Mouse (Mus musculus) hindlimb bud, embryonic 11.5 days (tissue): Measurements from ENCODE around the gene Sdr42e1.

Experiments used
- DNase-seq: peaks from one replicate; pipeline ENCODE4 v3.0.0-alpha.2; 2012; ENCODE audit warnings: low read depth, low spot score; ENCODE audit errors: extremely low spot score

Sdr42e1 gene

DNA sequence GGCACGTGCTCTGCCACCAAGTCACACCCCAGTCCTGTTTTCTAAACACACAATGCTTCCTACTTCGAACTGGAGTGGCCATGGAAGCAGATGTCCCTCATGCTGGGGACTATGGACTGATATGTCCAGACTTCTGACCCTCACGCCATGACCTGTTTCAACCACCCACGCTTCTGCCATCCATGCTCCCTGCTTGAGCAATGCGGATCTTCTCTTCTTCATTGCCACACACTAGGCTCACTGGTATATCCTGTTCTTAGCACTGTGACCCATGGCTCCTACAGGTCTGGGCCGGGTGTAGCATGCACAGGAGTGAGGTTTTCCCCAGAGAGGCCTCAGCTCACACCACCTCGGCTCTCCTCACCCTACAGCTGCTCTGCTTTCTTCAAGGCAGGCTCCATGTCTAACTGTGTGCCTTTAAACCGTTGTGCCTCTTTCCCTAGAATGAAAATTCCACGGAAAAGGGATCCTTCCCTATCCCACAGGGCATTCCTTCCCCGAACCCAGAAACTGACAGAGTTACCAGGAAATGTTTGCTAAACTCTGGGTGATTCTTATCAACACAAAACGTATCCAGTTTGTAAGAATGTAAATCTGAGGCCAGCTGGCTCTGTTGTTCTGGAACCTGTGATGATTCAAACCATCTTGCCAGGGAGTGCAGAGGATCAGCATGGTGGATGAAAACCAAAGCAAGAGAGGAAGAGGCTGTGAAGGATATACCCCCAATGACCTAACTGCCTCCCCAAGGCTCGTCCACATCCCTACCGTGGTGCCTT, 6.0 kb downstream of the Sdr42e1 start:
- DNase-seq, result no peak

- no peak for DNase-seq
These were observed 13.0 kb downstream of the Sdr42e1 start for GRCm38 (mm10) chr8:117660358-117661031.

DNA sequence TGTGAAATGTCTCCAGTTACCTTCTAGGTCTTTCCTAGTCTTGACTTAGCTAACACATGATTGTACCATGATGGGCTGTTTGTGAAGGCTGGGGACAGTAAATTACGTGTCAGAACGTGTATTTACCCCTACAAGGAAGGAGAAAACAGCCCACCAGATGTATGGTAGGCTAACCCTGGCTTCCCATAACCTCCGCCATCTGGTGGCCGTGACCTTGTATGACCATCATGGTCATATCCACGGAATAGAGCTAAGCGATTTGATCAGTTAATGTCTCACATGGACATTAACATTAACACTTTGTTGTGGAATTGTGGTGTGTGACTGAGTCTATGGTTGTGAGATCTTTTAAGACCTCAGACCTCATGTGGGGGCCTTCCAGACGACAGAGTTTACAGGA, 14.5 kb downstream of the Sdr42e1 start:
- no peak for DNase-seq

DNA sequence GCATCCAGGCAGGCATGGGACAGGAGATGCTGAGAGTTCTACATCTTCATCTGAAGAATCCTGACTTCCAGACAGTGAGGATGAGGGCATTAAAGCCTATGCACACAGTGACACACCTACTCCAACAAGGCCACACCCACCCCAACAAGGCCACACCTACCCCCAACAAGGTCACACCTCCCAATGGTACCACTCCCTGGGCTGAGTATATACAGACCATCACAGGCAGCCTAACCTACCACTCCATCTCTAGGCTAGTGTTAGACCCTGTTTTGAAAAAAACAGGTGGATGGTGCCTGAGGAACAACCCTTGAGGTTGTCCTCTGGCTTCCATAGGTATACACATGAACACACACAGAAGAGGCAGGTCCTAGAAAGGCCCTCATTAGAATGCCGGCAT, 21.2 kb downstream of the Sdr42e1 start:
- DNase-seq, result no peak

DNA sequence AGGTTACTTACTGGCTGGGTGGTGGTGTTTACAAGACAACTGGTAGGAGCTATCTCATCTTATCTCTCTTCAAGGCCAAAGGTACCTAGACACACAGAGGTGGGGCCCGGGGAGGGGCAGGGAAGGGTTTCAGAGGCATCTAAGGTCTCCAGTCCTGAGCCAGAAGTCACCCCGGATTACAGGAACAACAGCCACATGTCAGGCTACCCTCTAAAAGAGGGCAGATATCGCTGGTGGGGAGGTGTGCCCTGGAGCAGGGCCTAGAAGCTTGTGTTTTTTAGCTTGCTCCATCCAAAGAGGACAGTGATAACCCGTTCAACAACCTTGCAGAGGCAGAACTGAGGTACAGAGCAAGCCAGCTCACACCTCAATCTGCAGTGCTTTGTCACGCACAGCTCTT, 27.0 kb downstream of the Sdr42e1 start:
- no peak for DNase-seq

GRCm38 (mm10) chr8:117646020-117646419, 27.5 kb downstream of the Sdr42e1 start:
- DNase-seq, result peak; percentile 41

DNA sequence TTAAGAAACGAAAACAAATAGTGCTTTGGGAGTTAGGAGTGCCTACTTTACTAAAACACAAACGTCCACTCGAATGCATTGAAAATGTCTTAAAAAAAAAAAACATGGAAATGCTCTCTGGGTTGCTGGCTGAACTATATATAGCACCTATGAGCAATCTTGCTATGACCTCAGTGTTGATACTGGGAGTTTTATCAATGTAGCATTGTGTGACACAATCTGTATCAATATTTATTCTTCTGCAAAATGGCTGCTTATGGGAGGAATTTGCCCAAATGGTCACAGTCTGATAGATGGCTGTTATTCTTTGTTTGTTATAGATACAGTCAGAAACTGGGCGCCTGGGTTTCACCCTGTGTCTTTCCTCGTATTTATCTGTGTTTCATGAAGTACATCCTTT, 28.0 kb downstream of the Sdr42e1 start:
- no peak for DNase-seq

GRCm38 (mm10) chr8:117639631-117640030, 33.9 kb downstream of the Sdr42e1 start:
- no peak for DNase-seq

DNA sequence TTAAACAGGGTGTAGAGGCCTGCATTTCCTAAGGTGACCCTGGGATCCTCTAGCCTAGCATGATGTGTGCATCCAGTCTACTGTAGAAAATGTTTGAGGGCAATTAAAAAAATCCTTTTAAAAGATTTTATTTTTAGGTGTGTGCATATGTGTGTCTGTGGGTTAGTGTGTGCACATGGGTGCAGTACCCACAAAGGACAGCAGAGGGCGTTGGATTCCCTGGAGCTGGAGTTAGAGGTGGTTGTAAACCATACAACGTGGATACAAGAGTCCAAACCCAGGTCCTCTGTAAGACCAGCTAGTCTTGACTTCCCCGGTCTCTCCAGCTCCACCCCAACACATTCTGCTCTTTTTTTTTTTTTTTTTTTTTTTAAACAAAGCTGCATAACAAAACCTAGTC, 36.0 kb downstream of the Sdr42e1 start:
- DNase-seq, result no peak

DNA sequence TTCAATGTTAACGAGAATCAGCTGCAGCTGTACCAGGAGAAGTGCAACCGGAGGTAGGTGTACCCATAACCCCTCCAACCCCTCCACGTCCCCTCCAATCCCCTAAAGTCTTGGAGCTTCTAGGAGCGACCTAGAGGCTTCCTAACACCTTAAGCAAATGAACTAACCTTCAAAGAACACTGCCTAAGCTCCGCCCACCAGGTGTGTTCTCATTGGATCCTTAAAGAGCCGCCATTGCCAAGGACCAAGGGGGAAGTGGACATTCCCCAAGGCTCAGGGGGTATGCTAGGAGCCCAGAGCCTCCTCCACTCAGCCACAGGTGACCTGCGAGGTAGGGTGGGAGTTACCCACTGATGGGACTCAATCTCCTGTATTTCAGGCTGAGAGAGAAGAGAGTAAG, 39.1 kb downstream of the Sdr42e1 start:
- no peak for DNase-seq

DNA sequence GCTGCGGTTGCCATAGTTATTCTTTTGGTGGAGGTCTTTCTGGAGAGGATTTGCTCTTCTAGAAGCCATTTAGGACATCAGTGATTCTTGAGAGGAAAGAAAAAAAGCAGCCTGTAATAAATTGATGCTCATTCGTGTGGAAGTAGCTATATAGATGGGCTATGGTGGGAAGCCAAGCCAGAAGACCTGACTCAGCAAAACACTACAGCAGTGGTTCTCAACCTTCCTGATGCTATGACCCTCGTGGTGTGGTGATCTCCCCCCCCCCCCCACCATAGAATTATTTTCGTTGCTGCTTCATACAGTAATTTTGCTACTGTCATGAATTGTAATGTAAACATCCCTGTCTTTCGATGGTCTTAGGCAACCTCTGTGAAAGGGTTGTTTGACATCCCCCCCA, 41.0 kb downstream of the Sdr42e1 start:
- DNase-seq, result no peak

DNA sequence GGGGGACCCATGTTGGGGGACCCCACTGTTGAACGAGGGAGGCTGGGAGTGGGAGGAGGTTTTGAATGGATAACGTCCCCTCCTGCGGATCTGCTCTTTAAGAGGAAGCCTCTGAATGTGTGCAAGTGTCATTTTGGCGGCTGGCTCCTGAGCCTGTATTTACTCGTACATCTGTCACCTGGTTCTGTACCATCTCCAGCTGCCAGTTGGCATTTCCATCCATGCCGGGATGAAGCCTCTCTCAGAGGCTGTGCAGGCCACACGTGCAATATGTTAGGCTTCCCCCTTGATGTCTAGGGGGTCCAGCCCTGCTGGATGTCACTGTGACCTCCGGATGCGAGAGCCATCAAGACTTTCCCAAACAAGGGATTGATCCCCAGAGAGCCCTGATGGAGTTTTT, 46.4 kb downstream of the Sdr42e1 start:
- DNase-seq, result no peak

DNA sequence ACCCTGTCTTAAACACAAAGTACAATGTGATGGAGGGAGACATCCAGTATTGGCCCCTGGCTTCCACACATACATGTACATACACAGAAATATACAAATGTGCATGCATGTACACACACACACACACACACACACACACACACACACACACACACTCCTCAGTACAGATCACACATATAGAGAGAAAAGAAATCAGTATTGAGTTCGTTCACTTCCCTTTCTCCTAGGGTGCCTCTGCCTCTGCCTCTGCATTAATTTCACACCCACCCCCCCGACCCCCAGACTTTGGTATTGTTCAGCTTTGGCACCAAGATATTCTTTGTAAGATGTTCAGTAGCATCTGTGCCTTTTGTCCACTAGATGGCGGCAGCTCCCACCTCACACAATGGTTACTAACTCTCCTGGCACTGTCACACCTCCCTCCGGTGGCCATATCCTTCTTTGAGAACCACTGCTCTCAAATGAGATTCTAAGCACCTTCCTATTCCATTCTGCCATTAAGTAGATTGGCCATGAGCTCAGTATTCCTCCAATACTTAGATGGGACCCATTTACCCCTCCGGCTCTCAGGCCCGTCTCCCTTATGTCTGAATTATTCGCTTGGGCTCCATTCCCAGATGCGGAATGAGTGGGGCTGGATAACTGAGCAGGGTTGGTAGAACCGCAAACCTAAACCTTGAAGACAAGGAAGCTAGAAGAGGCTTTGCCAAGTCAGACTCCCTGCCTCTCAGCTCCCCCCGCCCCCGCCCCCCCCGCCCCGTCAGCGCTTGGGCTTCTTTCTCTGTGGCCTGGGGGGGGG, 47.2 kb downstream of the Sdr42e1 start:
- DNase-seq, result peak; percentile 28

DNA sequence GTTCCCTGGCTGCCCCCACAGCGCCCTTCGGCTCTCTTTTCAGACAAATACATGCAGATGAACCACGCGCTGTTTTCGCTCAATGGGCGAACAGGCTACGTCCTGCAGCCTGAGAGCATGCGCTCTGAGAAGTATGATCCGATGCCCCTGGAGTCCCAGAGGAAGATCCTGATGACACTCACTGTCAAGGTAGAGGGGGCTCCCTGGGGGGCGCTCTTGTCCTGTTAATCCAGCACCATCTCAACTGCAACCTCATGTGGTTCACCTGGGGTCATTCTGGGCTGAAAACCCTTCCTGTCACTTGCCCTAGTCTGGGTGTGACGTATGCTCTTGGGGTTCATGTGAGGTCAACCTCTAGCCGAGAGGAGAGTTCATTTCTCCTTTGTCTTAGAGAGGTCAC, 60.6 kb downstream of the Sdr42e1 start:
- no peak for DNase-seq
